Mouse (Mus musculus) midbrain, embryonic 10.5 days (tissue): ENCODE results near the gene E2f7. TPM values are rescaled to one million over a fixed set of nuclear protein-coding genes. Genes with fewer than 3 reads are reported as not detected.
"Not testable (repeated sequence)": the region's sequence is repeated elsewhere in the genome, so short reads cannot be mapped to it uniquely, and the experiment has no call there.

Experiments used
- DNase-seq: peaks from one replicate; pipeline ENCODE4 v3.0.0-alpha.2; 2017; ENCODE audit warnings: low spot score
- H3K27ac ChIP-seq: fragments of 300-500 bp; sonication (generic); replicated peaks from 2 replicates; pipeline ENCODE4 v1.5.1; 2016; ENCODE audit warnings: mild to moderate bottlenecking
- H3K27me3 ChIP-seq: fragments of 300-500 bp; sonication (generic); 2 replicates; pipeline ENCODE4 v1.6.1; 2016; ENCODE audit warnings: low read depth, mild to moderate bottlenecking; ENCODE audit not compliant: poor library complexity, severe bottlenecking
- H3K36me3 ChIP-seq: fragments of 300-500 bp; sonication (generic); 2 replicates; pipeline ENCODE4 v1.6.1; 2016; ENCODE audit warnings: mild to moderate bottlenecking, moderate library complexity
- H3K4me1 ChIP-seq: fragments of 300-500 bp; sonication (generic); 2 replicates; pipeline ENCODE4 v1.6.1; 2016
- H3K4me3 ChIP-seq: fragments of 300-500 bp; sonication (generic); 2 replicates; pipeline ENCODE4 v1.5.1; 2016; ENCODE audit warnings: mild to moderate bottlenecking, moderate library complexity
- H3K9me3 ChIP-seq: fragments of 300-500 bp; sonication (generic); replicated peaks from 2 replicates; pipeline ENCODE4 v1.6.1; 2016; ENCODE audit warnings: mild to moderate bottlenecking
- WGBS: fragments of 180-500 bp; shearing (Covaris S2); methylation state at CpG from one replicate; pipeline ENCODE4 v1.1.7; 2016; 5-methylcytosine and 5-hydroxymethylcytosine counted together
- polyA plus RNA-seq: library from polyadenylated mRNA; unstranded; fragments of >200 nt; fragmentation: Nextera tagmentation; extraction: Ambion mirVana; gene quantifications from 2 replicates; pipeline ENCODE4 v1.2.1, GENCODE M21; 2016

E2f7 gene
- polyA plus RNA-seq, 1 experiment from 2014 or later: 38.5 TPM

GRCm38 (mm10) chr10:110749510-110750305 is 4.5 kb downstream of the E2f7 start:
- no peak for DNase-seq
- Histone ChIP-seq H3K4me1 (peaks cover 23% of the 10 kb centered on the region), H3K4me3 (no peak overlapping the region), H3K27me3 (no peaks in the 10 kb centered on the region), H3K27ac (no peak overlapping the region), H3K36me3 (peaks cover 74% of the 10 kb centered on the region), H3K9me3 (no peaks in the 10 kb centered on the region)
- WGBS: 97% methylated on average over 9 of the region's 9 CpGs

GRCm38 (mm10) chr10:110752849-110753248 is 7.6 kb downstream of the E2f7 start:
- peaks cover 99% of the 10 kb centered on the region for H3K36me3 ChIP-seq

GRCm38 (mm10) chr10:110755556-110755955 is 10.3 kb downstream of the E2f7 start:
- Histone ChIP-seq H3K4me3 (no peak overlapping the region), H3K27ac (no peak overlapping the region), H3K9me3 (no peaks in the 10 kb centered on the region), H3K4me1 (no peaks in the 10 kb centered on the region), H3K36me3 (peaks cover 98% of the 10 kb centered on the region), H3K27me3 (no peaks in the 10 kb centered on the region)
- 95% methylated on average over 10 of the region's 10 CpGs for WGBS
- no peak for DNase-seq

More at GRCm38 (mm10) chr10:110752849-110753248, 7.6 kb downstream of the E2f7 start:
- H3K27ac ChIP-seq: no peak overlapping the region
- no peaks in the 10 kb centered on the region for H3K9me3 ChIP-seq
- 90% methylated on average over 3 of the region's 3 CpGs for WGBS
- DNase-seq: no peak
- no peak overlapping the region for H3K4me3 ChIP-seq
- no peaks in the 10 kb centered on the region for H3K4me1 ChIP-seq
- no peaks in the 10 kb centered on the region for H3K27me3 ChIP-seq

- 87% methylated on average over 7 of the region's 7 CpGs for WGBS
- Histone ChIP-seq H3K4me1 (no peaks in the 10 kb centered on the region), H3K36me3 (peaks cover 98% of the 10 kb centered on the region), H3K27me3 (no peaks in the 10 kb centered on the region), H3K9me3 (no peaks in the 10 kb centered on the region), H3K27ac (no peak overlapping the region), H3K4me3 (no peak overlapping the region)
- DNase-seq: no peak
Observed at GRCm38 (mm10) chr10:110756271-110756793, 11.1 kb downstream of the E2f7 start.

GRCm38 (mm10) chr10:110760552-110760951 is 15.3 kb downstream of the E2f7 start:
- H3K36me3 ChIP-seq: peaks cover 98% of the 10 kb centered on the region
- not testable (repeated sequence) for DNase-seq, H3K9me3 ChIP-seq, H3K4me3 ChIP-seq, H3K27ac ChIP-seq, H3K27me3 ChIP-seq, H3K4me1 ChIP-seq
- 77% methylated on average over 8 of the region's 12 CpGs for WGBS

- Histone ChIP-seq H3K27me3 (no peaks in the 10 kb centered on the region), H3K36me3 (peaks cover 98% of the 10 kb centered on the region), H3K4me1 (no peaks in the 10 kb centered on the region), H3K4me3 (no peak overlapping the region), H3K9me3 (no peaks in the 10 kb centered on the region), H3K27ac (no peak overlapping the region)
- no peak for DNase-seq
- 84% methylated on average over 16 of the region's 16 CpGs for WGBS
Observed at GRCm38 (mm10) chr10:110762134-110762884, 17.1 kb downstream of the E2f7 start.

GRCm38 (mm10) chr10:110763416-110763815 is 18.2 kb downstream of the E2f7 start:
- DNase-seq: no peak
- peaks cover 98% of the 10 kb centered on the region for H3K36me3 ChIP-seq
- H3K9me3 ChIP-seq: no peaks in the 10 kb centered on the region
- H3K4me3 ChIP-seq: no peak overlapping the region
- no peaks in the 10 kb centered on the region for H3K27me3 ChIP-seq
- WGBS: 96% methylated on average over 13 of the region's 13 CpGs
- no peak overlapping the region for H3K27ac ChIP-seq
- no peaks in the 10 kb centered on the region for H3K4me1 ChIP-seq

GRCm38 (mm10) chr10:110769538-110769937 is 24.3 kb downstream of the E2f7 start:
- Histone ChIP-seq H3K4me3 (no peak overlapping the region), H3K36me3 (peaks cover 100% of the 10 kb centered on the region), H3K4me1 (no peaks in the 10 kb centered on the region), H3K27ac (no peak overlapping the region), H3K27me3 (no peaks in the 10 kb centered on the region), H3K9me3 (no peaks in the 10 kb centered on the region)
- no peak for DNase-seq
- WGBS: 96% methylated on average over 10 of the region's 10 CpGs

- Histone ChIP-seq H3K4me3 (no peak overlapping the region), H3K9me3 (no peaks in the 10 kb centered on the region), H3K36me3 (peaks cover 96% of the 10 kb centered on the region), H3K27ac (no peak overlapping the region), H3K27me3 (no peaks in the 10 kb centered on the region), H3K4me1 (no peaks in the 10 kb centered on the region)
- DNase-seq: no peak
- 90% methylated on average over 12 of the region's 12 CpGs for WGBS
Observed at GRCm38 (mm10) chr10:110773201-110773600, 28.0 kb downstream of the E2f7 start.

- no peak for DNase-seq
- Histone ChIP-seq H3K9me3 (no peaks in the 10 kb centered on the region), H3K4me1 (no peaks in the 10 kb centered on the region), H3K4me3 (no peak overlapping the region), H3K36me3 (peaks cover 96% of the 10 kb centered on the region), H3K27ac (no peak overlapping the region), H3K27me3 (no peaks in the 10 kb centered on the region)
- WGBS: 95% methylated on average over 14 of the region's 14 CpGs
Observed at GRCm38 (mm10) chr10:110773878-110774277, 28.6 kb downstream of the E2f7 start.

GRCm38 (mm10) chr10:110781772-110782171 is 36.5 kb downstream of the E2f7 start:
- no peaks in the 10 kb centered on the region for H3K27me3 ChIP-seq
- H3K9me3 ChIP-seq: no peaks in the 10 kb centered on the region
- no peak overlapping the region for H3K27ac ChIP-seq
- H3K36me3 ChIP-seq: peaks cover 92% of the 10 kb centered on the region
- 96% methylated on average over 14 of the region's 14 CpGs for WGBS
- no peaks in the 10 kb centered on the region for H3K4me1 ChIP-seq
- H3K4me3 ChIP-seq: no peak overlapping the region
- DNase-seq: no peak

GRCm38 (mm10) chr10:110782655-110783054 is 37.4 kb downstream of the E2f7 start:
- H3K9me3 ChIP-seq: no peaks in the 10 kb centered on the region
- no peaks in the 10 kb centered on the region for H3K4me1 ChIP-seq
- no peak for DNase-seq
- H3K36me3 ChIP-seq: peaks cover 93% of the 10 kb centered on the region
- no peaks in the 10 kb centered on the region for H3K27me3 ChIP-seq
- H3K27ac ChIP-seq: no peak overlapping the region
- 85% methylated on average over 10 of the region's 10 CpGs for WGBS
- no peak overlapping the region for H3K4me3 ChIP-seq
